Mouse (Mus musculus) stomach, postnatal 0 days (tissue): ENCODE measurements around the gene Ehd4. TPM values are rescaled to one million over a fixed set of nuclear protein-coding genes. Genes with fewer than 3 reads are reported as not detected.
A peak's percentile ranks its signal among the peaks of the same experiment; 100 is the strongest.

Experiments used
- ATAC-seq: fragments of 200-750 bp; cut with Nextera tagmentation; 2 replicates; pipeline ENCODE4 v1.8.0; 2017; ENCODE audit not compliant: low FRiP score, low TSS enrichment
- DNase-seq: peaks from one replicate; pipeline ENCODE4 v3.0.0-alpha.2; 2016; ENCODE audit warnings: low spot score
- H3K27ac ChIP-seq: fragments of 300-500 bp; sonication (generic); replicated peaks from 2 replicates; pipeline ENCODE4 v1.5.1; 2014; ENCODE audit warnings: mild to moderate bottlenecking, control low read depth
- H3K27me3 ChIP-seq: fragments of 300-500 bp; sonication (generic); 2 replicates; pipeline ENCODE4 v1.6.1; 2014; ENCODE audit warnings: low read length; ENCODE audit not compliant: control insufficient read depth, insufficient read depth
- H3K36me3 ChIP-seq: fragments of 300-500 bp; sonication (generic); 2 replicates; pipeline ENCODE4 v1.6.1; 2014; ENCODE audit warnings: low read length, mixed read lengths; ENCODE audit not compliant: control insufficient read depth, insufficient read depth
- H3K4me1 ChIP-seq: fragments of 300-500 bp; sonication (generic); replicated peaks from 2 replicates; pipeline ENCODE4 v1.6.1; 2014; ENCODE audit warnings: antibody characterized with exemption; ENCODE audit not compliant: control insufficient read depth, insufficient read depth
- H3K4me2 ChIP-seq: fragments of 300-500 bp; sonication (generic); replicated peaks from 2 replicates; pipeline ENCODE4 v1.6.1; 2014; ENCODE audit warnings: low read depth, mild to moderate bottlenecking, control low read depth, moderate library complexity
- H3K4me3 ChIP-seq: fragments of 300-500 bp; sonication (generic); 2 replicates; pipeline ENCODE4 v1.5.1; 2014; ENCODE audit warnings: low read depth, low read length, control low read depth
- H3K9ac ChIP-seq: fragments of 300-500 bp; sonication (generic); 2 replicates; pipeline ENCODE4 v1.6.1; 2014; ENCODE audit warnings: mild to moderate bottlenecking, low read length, control low read depth, mixed read lengths
- H3K9me3 ChIP-seq: fragments of 300-500 bp; sonication (generic); 2 replicates; pipeline ENCODE4 v1.6.1; 2016; ENCODE audit warnings: low read length; ENCODE audit not compliant: control insufficient read depth
- CTCF ChIP-seq: IDR thresholded peaks from 2 replicates; pipeline ENCODE4 v1.5.1; 2016; ENCODE audit warnings: antibody characterized with exemption, low read depth, mild to moderate bottlenecking, moderate library complexity
- EP300 ChIP-seq: optimal IDR thresholded peaks from 2 replicates; pipeline ENCODE3; 2016; ENCODE audit warnings: antibody characterized with exemption
- whole genome bisulfite sequencing: fragments of 180-500 bp; shearing (Covaris S2); extraction: QIAGEN DNeasy Blood & Tissue Kit; methylation state at CpG from one replicate; pipeline ENCODE4 v1.1.7; 2014; 5-methylcytosine and 5-hydroxymethylcytosine counted together
- polyA plus RNA-seq: library from polyadenylated mRNA; unstranded; fragments of >200 nt; fragmentation: Nextera tagmentation; extraction: Ambion mirVana; gene quantifications from 2 replicates; pipeline ENCODE4 v1.2.1, GENCODE M21; 2015

The Ehd4 gene
- polyA plus RNA-seq, 1 experiment from 2014 or later: 75.1 TPM

DNA sequence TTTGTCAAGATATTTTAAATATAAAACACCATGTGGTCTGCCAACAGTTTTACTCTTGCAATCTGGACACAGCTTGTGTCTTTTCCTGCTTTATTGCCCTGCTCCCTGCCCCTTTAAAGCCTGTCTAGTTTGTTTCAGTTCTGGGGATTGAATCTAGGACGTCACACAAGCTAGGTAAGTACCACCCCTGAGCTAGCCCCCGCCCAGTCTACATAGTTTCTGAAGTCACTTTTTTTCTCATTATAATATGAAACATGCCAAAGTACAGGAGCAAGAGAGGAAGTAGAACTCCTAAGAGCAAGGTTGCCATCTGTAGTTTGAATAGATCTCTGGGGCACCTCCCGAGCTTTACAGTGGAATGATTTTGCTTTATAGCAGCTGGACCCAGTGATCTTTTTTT, 3.8 kb downstream of the Ehd4 start:
- no peak overlapping the region for H3K27ac ChIP-seq
- no peak for ATAC-seq
- no peak overlapping the region for H3K4me3 ChIP-seq
- H3K4me1 ChIP-seq: no peaks in the 10 kb centered on the region
- no peak overlapping the region for H3K9ac ChIP-seq
- H3K36me3 ChIP-seq: no peaks in the 10 kb centered on the region
- TF ChIP-seq CTCF: no peak
- TF ChIP-seq EP300: no peak
- WGBS: 61% methylated on average over 3 of the region's 3 CpGs
- no peaks in the 10 kb centered on the region for H3K9me3 ChIP-seq
- no peak for DNase-seq
- no peaks in the 10 kb centered on the region for H3K27me3 ChIP-seq
- H3K4me2 ChIP-seq: no peak overlapping the region

DNA sequence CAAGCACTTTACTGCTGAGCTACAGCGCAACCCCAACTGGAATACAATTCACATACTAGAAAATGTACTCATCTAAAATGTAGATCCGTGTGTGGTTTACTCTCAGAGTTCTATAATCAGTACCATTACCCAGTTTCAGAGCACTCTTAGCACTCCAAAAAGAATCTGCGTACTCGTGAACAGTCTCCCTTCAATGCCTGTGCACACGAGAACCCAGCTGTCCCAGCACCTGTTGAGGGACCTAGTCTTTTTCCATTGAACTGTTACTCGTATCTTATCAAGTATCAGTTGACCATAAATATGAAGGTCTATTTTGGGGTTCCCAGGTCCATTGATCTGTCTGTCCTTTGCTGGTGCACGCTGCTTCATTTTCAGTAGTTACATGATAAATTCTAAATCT, 4.8 kb downstream of the Ehd4 start:
- TF ChIP-seq EP300 (no peak), CTCF (no peak)
- WGBS: 88% methylated on average over 7 of the region's 7 CpGs
- ATAC-seq: no peak
- Histone ChIP-seq H3K4me1 (no peaks in the 10 kb centered on the region), H3K4me3 (no peak overlapping the region), H3K9ac (no peak overlapping the region), H3K4me2 (no peak overlapping the region), H3K27ac (no peak overlapping the region), H3K36me3 (no peaks in the 10 kb centered on the region), H3K9me3 (no peaks in the 10 kb centered on the region), H3K27me3 (no peaks in the 10 kb centered on the region)
- DNase-seq: no peak

DNA sequence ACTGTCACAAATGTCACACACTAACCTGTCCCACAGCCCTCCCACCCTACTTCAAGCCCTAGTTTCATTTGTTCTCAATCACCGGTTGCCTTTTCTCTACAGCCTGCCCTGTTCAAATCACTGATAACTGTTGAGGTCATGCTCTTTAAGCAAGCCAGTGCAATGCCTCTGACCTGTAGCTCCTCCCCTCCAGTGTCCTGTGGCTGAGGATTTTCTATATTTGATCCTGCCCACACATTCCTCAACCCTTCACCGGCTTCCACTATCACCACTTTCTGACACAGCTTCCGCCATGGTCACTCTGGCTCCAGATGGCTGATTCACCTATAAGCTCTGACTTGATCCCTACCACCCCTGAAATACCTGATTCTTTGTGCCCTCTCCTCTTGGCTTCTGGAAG, 6.4 kb downstream of the Ehd4 start:
- ATAC-seq (peak; percentile 81), DNase-seq (no peak)
- TF ChIP-seq CTCF (no peak), EP300 (no peak)
- no peaks in the 10 kb centered on the region for H3K27me3 ChIP-seq
- no peak overlapping the region for H3K4me2 ChIP-seq
- H3K4me3 ChIP-seq: no peak overlapping the region
- H3K27ac ChIP-seq: no peak overlapping the region
- 63% methylated on average over 3 of the region's 3 CpGs for WGBS
- no peak overlapping the region for H3K9ac ChIP-seq
- H3K4me1 ChIP-seq: no peaks in the 10 kb centered on the region
- no peaks in the 10 kb centered on the region for H3K9me3 ChIP-seq
- no peaks in the 10 kb centered on the region for H3K36me3 ChIP-seq

DNA sequence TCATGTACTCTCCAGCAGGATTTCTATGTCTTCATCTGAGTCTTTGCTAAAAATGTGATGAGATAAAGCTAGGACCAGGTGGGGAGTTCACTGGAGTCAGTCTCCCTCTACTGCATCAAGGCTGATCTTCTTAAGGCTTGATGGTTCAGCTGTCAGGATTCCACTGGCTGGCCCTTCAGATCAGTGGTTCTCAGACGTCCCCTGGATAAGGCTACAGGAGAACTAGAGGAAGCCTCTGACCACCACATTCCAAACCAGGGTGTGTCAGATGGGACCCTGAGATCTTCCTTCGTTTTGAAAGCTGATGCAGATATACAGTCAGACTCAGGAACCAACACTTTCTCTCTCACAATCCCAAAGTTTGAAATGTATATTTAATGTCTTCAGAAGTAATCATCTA, 7.0 kb downstream of the Ehd4 start:
- Histone ChIP-seq H3K4me2 (no peak overlapping the region), H3K27me3 (no peaks in the 10 kb centered on the region), H3K36me3 (no peaks in the 10 kb centered on the region), H3K9ac (no peak overlapping the region), H3K27ac (no peak overlapping the region), H3K4me3 (no peak overlapping the region), H3K9me3 (no peaks in the 10 kb centered on the region), H3K4me1 (no peaks in the 10 kb centered on the region)
- no peak for TF ChIP-seq CTCF
- no peak for TF ChIP-seq EP300
- 29% methylated on average over 2 of the region's 2 CpGs for WGBS
- ATAC-seq (no peak), DNase-seq (no peak)

GRCm38 (mm10) chr2:120146543-120146942, 7.9 kb downstream of the Ehd4 start:
- H3K9me3 ChIP-seq: no peaks in the 10 kb centered on the region
- no peaks in the 10 kb centered on the region for H3K27me3 ChIP-seq
- no peak for ATAC-seq
- no peak overlapping the region for H3K9ac ChIP-seq
- H3K4me3 ChIP-seq: no peak overlapping the region
- no peak for DNase-seq
- WGBS: 60% methylated on average over 2 of the region's 2 CpGs
- no peak overlapping the region for H3K4me2 ChIP-seq
- H3K36me3 ChIP-seq: no peaks in the 10 kb centered on the region
- TF ChIP-seq EP300 (no peak), CTCF (no peak)
- H3K27ac ChIP-seq: no peak overlapping the region
- no peaks in the 10 kb centered on the region for H3K4me1 ChIP-seq

DNA sequence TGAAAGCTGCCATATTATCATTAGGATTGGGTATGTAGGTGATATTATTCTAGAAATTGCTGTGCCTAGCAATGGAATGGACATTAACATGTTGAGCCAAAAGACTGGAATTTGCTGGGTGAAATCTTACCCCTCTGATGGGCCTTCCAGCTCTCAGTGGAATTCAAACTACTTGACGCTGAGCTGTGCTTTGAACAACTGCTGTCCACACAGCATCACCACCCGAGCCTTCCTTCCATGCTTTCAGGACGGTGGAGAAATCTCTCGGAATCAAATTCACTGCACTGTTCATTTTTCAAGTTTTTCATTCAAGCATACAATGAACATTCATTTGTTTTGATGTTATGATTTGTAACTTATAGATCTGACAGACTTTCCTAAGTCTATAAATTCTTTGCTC, 10.0 kb downstream of the Ehd4 start:
- no peaks in the 10 kb centered on the region for H3K27me3 ChIP-seq
- no peak overlapping the region; the same call in 1 of the 2 replicates for H3K9ac ChIP-seq
- no peak overlapping the region for H3K27ac ChIP-seq
- TF ChIP-seq CTCF (no peak), EP300 (no peak)
- DNase-seq: no peak
- no peak overlapping the region for H3K4me2 ChIP-seq
- H3K9me3 ChIP-seq: no peaks in the 10 kb centered on the region
- no peaks in the 10 kb centered on the region for H3K36me3 ChIP-seq
- 0 out of 2 replicates have a peak, but pooled peaks cover 2% of the 10 kb centered on the region for H3K4me1 ChIP-seq
- WGBS: 87% methylated on average over 4 of the region's 4 CpGs
- ATAC-seq: no peak
- H3K4me3 ChIP-seq: no peak overlapping the region
